Mouse (Mus musculus) midbrain, postnatal 0 days (tissue): ENCODE measurements at regions not wholly inside any gene's neighbourhood (a gene's known extent, or its start where the extent isn't known, plus 50 kb on each side); places are given as distances from the start of the nearest gene placed in this dataset.

ENCODE experiments used
- ATAC-seq: fragments of 200-750 bp; cut with Nextera tagmentation; 2 replicates; pipeline ENCODE4 v1.8.0; 2017; ENCODE audit warnings: moderate number of reproducible peaks, mild to moderate bottlenecking, moderate TSS enrichment, moderate library complexity; ENCODE audit not compliant: low FRiP score
- DNase-seq: peaks from one replicate; pipeline ENCODE4 v3.0.0-alpha.2; 2015; ENCODE audit warnings: low spot score
- H3K27ac ChIP-seq: fragments of 300-500 bp; sonication (generic); 2 replicates; pipeline ENCODE4 v1.5.1; 2014; ENCODE audit warnings: low read depth, mild to moderate bottlenecking, low read length, mixed read lengths
- H3K27me3 ChIP-seq: fragments of 300-500 bp; sonication (generic); 2 replicates; pipeline ENCODE4 v1.6.1; 2014; ENCODE audit warnings: low read length, control low read depth, mixed read lengths; ENCODE audit not compliant: insufficient read depth
- H3K36me3 ChIP-seq: fragments of 300-500 bp; sonication (generic); 2 replicates; pipeline ENCODE4 v1.6.1; 2014; ENCODE audit warnings: low read length, control low read depth, mixed read lengths; ENCODE audit not compliant: insufficient read depth
- H3K4me1 ChIP-seq: fragments of 300-500 bp; sonication (generic); 2 replicates; pipeline ENCODE4 v1.6.1; 2014; ENCODE audit warnings: mild to moderate bottlenecking, control low read depth, antibody characterized with exemption, low read length, mixed read lengths; ENCODE audit not compliant: insufficient read depth
- H3K4me2 ChIP-seq: fragments of 300-500 bp; sonication (generic); 2 replicates; pipeline ENCODE4 v1.6.1; 2014; ENCODE audit warnings: low read depth, mild to moderate bottlenecking, low read length, mixed read lengths; ENCODE audit not compliant: poor library complexity, severe bottlenecking
- H3K4me3 ChIP-seq: fragments of 300-500 bp; sonication (generic); 2 replicates; pipeline ENCODE4 v1.5.1; 2014; ENCODE audit warnings: low read depth, mild to moderate bottlenecking, low read length, moderate library complexity
- H3K9ac ChIP-seq: fragments of 300-500 bp; sonication (generic); replicated peaks from 2 replicates; pipeline ENCODE4 v1.6.1; 2014; ENCODE audit warnings: mild to moderate bottlenecking, low read length, moderate library complexity, mixed read lengths; ENCODE audit not compliant: poor library complexity, severe bottlenecking
- H3K9me3 ChIP-seq: fragments of 300-500 bp; sonication (generic); 2 replicates; pipeline ENCODE4 v1.6.1; 2016; ENCODE audit warnings: low read length, control low read depth
- CTCF ChIP-seq: IDR thresholded peaks from 2 replicates; pipeline ENCODE4 v1.5.1; 2016; ENCODE audit warnings: antibody characterized with exemption, mild to moderate bottlenecking
- WGBS: fragments of 180-500 bp; shearing (Covaris S2); extraction: QIAGEN DNeasy Blood & Tissue Kit; methylation state at CpG from one replicate; pipeline ENCODE4 v1.1.7; 2014; 5-methylcytosine and 5-hydroxymethylcytosine counted together

DNA sequence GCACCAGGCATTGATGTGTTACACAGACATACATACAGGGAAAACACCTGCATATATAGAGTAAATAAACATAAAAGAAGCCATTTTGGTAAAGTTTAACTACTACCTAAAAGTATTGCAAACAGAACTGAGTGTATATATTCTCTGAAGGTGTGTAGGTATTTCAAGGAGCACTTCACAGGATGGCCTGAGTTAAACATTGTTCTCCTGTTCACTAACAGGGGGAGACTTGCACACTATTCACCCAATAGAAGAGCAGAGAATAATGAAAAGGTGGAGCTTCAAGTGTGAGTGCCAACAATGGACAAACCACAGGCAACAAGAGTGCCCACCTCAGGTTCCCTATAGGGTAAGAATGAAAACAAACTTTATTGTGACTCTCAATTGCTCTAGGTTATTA lies 347.7 kb downstream of the Oca2 start:
- DNase-seq (no peak), ATAC-seq (no peak)
- no peak overlapping the region for H3K4me2 ChIP-seq
- no peaks in the 10 kb centered on the region for H3K9me3 ChIP-seq
- H3K4me3 ChIP-seq: no peak overlapping the region
- H3K4me1 ChIP-seq: 0 out of 2 replicates have a peak, but pooled peaks cover 4% of the 10 kb centered on the region
- no peak for TF ChIP-seq CTCF
- H3K27ac ChIP-seq: no peak overlapping the region
- H3K9ac ChIP-seq: no peak overlapping the region
- no peaks in the 10 kb centered on the region for H3K36me3 ChIP-seq
- no peaks in the 10 kb centered on the region for H3K27me3 ChIP-seq

- DNase-seq (peak; percentile 81), ATAC-seq (peak; percentile 84)
- 15% methylated on average over 4 of the region's 4 CpGs for WGBS
- TF ChIP-seq CTCF: no peak
- Histone ChIP-seq H3K4me2 (no peak overlapping the region), H3K4me1 (0 out of 2 replicates have a peak, but pooled peaks cover 4% of the 10 kb centered on the region), H3K36me3 (no peaks in the 10 kb centered on the region), H3K4me3 (no peak overlapping the region), H3K9ac (no peak overlapping the region), H3K27ac (peak overlapping the region; percentile 21; the same call in 1 of the 2 replicates), H3K27me3 (no peaks in the 10 kb centered on the region), H3K9me3 (no peaks in the 10 kb centered on the region)
Observed at GRCm38 (mm10) chr7:56590904-56591303, 351.3 kb downstream of the Oca2 start.

GRCm38 (mm10) chr7:56591321-56591720 lies 351.8 kb downstream of the Oca2 start:
- Histone ChIP-seq H3K4me1 (0 out of 2 replicates have a peak, but pooled peaks cover 4% of the 10 kb centered on the region), H3K4me3 (no peak overlapping the region), H3K27me3 (no peaks in the 10 kb centered on the region), H3K27ac (peak overlapping the region; percentile 21; the same call in 1 of the 2 replicates), H3K9ac (no peak overlapping the region), H3K4me2 (no peak overlapping the region), H3K36me3 (no peaks in the 10 kb centered on the region), H3K9me3 (no peaks in the 10 kb centered on the region)
- 46% methylated on average over 3 of the region's 3 CpGs for WGBS
- ATAC-seq: peak; percentile 31; the same call in 1 of the 2 replicates
- peak; percentile 22 for DNase-seq
- no peak for TF ChIP-seq CTCF

GRCm38 (mm10) chr7:56597952-56598595 lies 358.5 kb downstream of the Oca2 start:
- 61% methylated on average over 4 of the region's 4 CpGs for WGBS
- no peak overlapping the region for H3K27ac ChIP-seq
- H3K4me1 ChIP-seq: no peaks in the 10 kb centered on the region
- ATAC-seq (no peak), DNase-seq (no peak)
- H3K9me3 ChIP-seq: no peaks in the 10 kb centered on the region
- no peak overlapping the region for H3K4me2 ChIP-seq
- no peak for TF ChIP-seq CTCF
- no peak overlapping the region for H3K9ac ChIP-seq
- H3K27me3 ChIP-seq: no peaks in the 10 kb centered on the region
- no peak overlapping the region for H3K4me3 ChIP-seq
- no peaks in the 10 kb centered on the region for H3K36me3 ChIP-seq
